Mouse (Mus musculus): ENCODE measurements around the gene Lpp.

Gene Lpp

DNA sequence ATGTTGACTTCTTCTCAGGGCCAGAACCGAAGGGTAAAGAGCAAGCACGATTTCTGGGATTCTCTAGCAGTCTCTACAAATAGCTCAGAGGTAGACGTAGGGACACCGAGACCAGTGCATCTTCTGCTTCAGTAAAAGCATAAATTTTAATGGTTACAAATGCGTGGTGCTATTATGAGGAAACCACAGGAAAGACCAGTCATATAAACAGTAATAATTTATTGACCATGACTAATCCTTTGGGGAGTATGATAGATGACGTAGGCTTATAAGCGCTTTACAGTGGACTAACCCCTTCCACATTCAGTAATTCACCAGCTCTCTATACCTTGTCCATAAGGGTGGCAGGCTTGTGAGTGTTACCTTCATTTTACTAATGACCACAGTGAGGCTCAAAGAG is 103.3 kb downstream of the Lpp start:
- no peak for DNase-seq (ENCODE audit: extremely low read depth, low read depth, low spot score)

DNA sequence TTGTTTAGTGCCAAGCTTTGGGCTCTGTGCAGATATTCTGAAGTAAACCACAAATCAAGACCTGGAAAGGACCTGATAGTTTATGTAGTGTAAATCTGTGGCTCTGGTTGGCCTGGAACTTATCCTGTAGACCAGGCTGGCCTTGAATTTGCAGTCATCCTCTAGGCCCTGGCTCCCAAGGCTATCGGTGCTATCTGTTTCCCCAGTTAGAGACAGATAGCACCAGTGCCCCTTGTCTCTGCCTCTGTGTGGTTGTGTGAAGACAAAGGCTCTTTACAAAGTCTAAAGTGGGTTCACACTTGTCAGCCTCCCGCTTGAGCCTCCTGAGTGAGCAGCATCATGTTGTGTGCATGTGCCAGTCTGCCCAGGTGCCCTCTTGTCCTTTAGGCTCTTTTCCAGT is 104.1 kb downstream of the Lpp start:
- no peak for DNase-seq (ENCODE audit: extremely low read depth, low read depth, low spot score)

DNA sequence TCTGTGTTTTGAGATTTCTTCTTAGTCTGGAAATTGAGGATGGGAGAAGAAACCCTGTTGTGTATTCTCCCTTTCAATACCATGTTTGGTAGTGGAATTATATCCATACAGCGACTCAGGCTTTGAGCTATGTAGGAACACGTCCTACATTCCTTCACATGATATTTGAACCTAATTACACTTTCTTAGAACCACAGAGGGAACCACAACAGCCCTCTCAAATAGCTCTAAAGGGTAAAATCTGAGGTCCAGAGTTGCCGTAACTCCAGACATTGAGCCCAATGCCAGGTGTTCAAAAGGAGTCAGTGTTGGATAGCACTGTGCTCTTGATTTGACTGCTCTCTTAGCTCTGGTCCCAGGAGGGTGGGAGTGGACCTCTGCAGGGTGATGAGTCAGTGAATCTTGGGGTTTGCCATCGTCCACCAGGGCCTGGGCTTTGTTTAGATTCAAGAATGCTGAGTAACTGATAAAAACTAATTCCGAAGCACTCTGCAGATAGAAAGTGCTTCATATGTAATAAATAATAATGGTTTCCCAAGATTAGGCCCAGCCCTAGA is 104.9 kb downstream of the Lpp start:
- DNase-seq (ENCODE audit: extremely low read depth, low read depth, low spot score), result no peak

DNA sequence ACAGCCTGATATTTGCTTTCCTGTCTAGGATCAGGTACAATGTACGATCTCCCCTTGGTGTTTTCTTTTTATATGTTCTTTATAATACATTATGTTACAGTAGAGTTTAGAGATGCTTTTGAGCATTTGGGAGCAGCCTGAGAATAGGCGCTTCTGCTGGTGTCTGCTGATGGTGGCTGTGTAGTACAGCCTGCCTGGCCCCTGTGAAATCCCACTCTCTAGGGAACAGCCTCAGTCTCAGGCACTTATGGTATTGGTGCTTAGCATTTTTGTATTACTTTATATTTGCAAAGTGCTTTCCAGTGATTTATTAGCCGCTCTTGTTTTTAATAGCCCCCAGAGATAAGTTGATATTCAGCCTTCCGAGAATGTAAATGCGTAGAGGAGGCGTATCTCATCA is 107.9 kb downstream of the Lpp start:
- no peak for DNase-seq (ENCODE audit: extremely low read depth, low read depth, low spot score)

DNA sequence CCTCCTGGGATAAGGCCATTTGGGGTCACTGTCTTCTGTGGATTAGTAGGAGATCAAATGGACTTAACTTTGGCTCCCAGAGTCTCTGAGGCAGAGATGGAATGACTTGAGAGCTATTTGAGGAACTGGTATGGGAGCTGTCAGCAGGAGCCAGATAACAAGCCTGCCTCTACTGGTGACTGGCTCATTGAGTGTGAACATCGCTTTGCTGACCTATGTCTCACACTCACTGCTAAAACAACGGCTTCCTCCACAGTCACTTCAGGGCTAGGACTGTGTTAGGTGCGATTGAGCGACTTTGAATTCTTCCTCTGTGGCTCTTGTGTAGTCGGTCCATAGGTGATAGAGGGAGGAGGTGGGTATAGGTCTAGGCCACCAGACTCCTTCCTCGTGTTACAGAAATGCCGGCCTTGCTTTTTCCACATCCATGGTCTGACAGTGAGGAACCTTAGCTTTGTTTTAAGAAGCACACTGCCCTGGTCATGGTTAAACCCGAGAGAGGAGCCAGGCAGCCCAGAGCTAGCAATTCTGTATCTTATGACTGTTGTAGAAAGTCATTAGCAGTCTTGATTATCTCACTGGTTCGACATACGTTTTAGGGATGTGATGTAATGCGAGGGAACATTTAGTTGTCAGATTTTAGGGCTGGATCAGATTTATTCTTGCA is 108.5 kb downstream of the Lpp start:
- DNase-seq (ENCODE audit: extremely low read depth, low read depth, low spot score), result no peak

DNA sequence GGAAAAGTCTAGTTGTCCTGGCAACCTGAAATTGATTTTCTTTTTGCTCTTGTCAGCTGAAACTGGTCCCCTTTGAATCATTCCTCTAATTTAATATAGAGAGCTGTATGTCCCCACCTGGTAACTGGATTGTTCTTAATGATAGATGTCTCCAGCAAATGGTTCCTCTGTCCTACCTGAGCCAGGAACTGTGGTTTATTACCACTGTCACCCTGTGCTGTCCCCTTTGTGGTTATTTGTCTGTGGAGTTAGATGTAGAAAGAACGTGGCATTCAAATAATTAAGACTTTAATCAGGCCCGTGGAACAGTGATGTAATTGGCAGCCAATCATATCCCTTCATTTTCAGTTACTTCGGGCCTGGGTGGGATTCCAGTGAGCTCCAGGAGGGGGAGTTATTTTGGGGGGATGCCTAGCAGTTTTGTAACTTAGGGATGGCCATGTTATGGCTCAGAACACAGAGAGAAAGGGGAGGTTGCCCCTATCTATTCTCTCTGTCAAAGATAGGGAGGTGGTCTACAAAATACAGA is 109.1 kb downstream of the Lpp start:
- DNase-seq (ENCODE audit: extremely low read depth, low read depth, low spot score), result no peak

DNA sequence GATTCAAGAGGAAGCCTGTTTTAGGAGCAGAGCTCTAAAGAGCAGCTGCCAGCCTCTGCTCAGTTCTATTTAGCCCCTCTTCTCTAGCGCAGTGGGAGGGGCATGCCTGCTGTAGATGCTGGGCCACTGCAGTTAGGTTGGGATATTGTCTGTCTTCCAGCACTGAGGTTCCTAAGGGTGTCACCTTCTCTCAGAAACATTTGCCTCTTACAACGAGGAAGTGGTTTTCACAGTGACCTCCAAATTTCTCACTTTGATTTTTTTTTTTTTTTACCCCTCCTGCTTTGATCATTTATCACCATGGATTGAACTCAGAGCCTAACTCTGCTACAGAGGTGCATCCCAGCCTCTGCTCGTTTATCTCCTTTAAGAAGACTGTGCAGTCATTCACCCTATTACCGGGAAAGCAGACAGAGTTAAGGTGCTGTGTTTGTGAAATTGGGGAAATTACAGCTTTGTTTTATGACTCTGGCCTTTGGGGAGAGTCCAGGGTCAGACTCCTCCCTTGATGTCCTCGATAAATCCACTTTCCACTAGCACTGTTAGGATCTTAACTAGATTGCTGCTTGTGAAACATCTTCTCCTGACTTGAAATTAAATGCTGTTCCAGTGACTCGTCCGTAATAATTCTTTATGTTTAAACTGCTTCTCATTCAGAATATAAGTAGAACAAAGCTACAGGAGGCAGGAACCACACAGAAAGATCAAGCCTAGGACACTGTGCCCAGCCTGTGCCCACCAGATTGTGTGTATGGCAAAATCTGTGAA is 111.7 kb downstream of the Lpp start:
- DNase-seq (ENCODE audit: extremely low read depth, low read depth, low spot score), result no peak

DNA sequence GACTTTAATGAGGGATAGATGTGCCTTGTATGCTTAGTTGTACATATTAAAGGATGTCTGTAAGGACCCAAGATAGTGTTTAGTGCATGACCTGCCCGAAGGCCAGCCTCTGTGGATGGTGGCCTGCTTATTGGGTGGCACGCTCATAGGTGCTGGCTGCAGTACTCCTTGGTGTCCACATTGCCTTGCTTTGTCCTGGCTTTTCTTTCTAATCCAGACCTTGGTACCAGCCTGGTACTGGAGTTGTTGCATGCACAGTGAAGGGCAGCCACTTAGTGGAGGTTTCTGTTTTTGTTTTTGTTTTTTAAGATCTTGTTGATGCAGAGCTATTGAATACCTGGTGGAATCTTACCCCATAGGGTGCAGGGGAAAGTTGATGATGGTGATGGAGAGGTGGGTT is 112.9 kb downstream of the Lpp start:
- no peak for DNase-seq (ENCODE audit: extremely low read depth, low read depth, low spot score)

DNA sequence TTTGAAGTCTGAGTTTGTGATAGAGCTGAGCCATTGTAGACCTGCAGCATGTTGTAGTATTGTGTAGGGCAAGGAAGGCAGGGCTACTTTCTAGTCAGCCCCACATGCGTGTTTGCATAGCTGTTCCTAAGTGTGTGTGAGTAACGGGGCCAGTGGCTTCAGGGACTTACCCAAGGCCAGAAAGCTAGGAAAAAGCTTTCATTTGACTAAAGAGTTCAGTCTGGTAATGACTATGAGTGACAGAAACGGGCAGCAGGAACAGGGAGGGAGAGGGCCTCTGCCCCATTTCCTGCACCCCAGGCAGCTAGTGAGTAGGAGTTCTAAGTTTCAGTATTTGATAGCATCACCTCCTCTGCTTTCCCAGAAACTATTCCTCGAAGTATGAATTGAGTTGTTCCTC is 113.4 kb downstream of the Lpp start:
- DNase-seq (ENCODE audit: extremely low read depth, low read depth, low spot score), result no peak

DNA sequence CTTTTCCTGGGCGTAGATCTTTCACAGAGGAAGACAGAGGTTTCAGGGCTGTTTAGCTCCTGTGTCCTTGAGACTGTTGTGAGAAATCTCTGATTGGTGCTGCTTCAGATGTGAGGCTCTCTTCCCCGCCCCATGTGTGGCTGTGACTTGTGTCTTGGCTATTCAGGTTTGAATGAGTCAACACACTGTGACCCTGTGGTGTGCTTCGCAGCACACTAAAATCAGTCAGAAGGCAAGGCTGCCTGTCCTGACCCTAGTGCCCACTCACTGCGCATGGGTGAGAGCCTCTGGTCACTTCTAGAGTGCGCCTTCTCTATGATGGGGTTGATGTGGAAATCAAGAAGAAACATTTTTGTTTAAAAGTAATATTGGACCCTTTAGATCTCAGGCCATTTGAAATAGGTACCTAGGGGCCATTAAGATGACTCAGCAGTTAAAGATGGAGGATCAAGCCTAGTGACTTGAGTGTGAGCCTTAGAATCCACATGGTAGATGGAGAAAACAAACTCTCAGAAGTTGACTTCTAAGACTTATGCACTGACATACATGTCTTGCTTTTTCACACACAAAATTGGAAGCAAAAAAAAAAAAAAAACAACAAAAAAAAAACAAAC is 114.7 kb downstream of the Lpp start:
- DNase-seq (ENCODE audit: extremely low read depth, low read depth, low spot score), result no peak

DNA sequence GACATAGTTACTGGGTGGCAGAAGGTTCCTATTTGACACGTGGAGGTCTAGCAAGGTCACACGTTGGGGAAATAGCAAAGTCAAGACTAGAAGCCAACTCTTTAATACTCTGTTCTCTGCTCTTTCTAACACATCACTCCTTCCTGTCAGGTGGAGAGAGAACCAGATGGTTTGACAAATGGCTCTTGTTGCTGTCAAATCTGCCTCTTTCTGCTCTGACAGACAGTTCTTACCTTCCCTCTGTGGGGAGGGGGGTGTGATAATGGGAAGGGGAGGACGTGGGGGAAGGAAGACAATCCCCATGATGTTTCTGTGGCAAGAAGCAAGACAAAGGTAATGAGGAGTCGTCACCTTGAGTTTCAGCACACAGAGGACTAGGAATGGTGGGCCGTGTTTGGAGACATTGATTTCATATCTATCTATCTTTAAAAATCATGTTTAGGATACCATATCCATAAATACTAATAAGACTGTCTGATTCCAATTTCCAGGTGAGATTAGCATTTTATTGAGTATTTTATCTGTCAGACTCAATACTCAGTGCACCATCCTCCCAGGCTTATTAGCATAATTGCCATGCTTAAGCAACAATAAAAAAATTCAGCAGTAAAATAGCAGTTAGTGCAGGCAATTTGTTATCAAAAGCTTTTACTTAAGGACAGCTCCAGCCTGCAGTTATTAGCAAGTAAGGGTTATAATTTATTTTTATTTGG is 115.9 kb downstream of the Lpp start:
- no peak for DNase-seq (ENCODE audit: extremely low read depth, low read depth, low spot score)

DNA sequence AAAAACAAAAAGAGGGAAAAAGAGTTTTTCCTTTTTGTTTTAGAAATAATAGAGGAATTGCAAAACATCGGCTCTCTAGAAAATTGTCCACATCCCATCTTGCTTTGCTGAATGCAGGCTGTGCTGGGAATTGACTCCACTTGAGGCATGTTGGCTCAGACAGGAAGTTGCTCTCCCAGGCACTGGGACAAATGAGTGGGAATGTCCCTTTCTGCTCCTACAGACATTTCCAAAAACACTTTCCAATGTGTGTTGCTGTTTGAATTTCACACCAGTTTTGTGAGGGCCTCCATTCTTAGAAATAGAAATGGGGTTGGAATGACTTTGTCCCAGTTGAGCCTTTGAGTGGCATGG is 116.5 kb downstream of the Lpp start:
- no peak for DNase-seq (ENCODE audit: extremely low read depth, low read depth, low spot score)

DNA sequence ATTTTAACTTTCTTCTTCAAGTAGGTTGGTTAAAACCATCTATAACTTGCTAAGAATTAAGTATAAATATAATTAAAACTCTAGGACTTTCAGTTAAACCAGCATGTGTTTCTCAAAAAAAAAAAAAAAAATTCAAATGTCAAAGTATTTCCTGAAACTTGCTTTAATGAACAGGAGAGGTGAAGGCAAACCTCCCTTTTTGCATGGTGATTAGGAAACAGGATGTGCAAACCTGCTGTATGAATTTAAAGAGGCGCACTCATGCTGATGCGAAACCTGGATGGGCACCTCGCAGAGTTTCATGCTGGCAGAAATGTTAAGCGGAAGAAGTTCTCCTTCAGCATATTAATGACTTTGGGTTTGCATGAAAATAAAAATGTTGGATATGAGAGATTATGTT is 119.9 kb downstream of the Lpp start:
- no peak for DNase-seq (ENCODE audit: extremely low read depth, low read depth, low spot score)

DNA sequence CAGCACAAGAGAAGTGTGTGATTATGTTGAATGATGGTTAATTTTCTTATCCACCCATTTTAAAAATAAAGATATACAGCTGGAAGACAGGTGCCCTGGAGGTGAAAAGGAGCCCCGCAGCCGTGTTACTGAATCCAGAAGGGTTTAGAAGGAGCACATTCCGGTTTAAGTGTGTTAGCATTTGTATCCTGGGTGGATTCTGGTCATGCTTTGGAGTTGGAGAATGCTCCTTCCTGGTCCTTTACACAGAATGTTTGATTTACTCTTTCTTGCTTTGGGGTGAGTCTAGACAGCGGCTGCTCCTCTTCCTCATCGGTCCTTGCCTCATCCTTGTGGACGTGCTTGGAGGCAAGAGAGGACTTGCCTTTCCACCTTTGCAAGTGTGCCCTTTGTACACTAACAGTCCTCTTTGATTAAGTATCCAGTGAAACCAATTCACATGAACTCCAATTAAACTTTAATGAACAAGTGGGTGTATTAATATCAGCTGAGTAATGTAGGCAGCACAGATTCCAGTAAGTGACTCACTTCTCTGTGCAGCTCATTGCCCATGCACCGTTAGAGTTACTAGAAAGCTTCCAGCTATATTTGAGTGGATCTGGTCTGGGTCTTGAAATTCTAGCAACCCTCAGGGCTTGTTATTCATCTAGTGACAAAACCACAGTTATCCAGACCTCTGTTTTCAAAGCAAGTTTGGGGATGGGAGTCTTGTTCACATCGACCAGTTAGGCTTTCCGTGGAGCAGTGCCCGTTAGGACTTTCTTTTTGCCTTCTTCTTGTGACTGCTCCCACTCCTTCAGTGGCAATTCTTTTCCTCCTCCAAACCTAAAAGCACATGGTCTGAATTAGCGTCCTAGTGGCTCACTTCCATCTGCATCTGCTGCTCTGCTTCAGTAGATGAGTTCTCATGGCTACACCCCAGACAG is 121.8 kb downstream of the Lpp start:
- no peak for DNase-seq (ENCODE audit: extremely low read depth, low read depth, low spot score)

DNA sequence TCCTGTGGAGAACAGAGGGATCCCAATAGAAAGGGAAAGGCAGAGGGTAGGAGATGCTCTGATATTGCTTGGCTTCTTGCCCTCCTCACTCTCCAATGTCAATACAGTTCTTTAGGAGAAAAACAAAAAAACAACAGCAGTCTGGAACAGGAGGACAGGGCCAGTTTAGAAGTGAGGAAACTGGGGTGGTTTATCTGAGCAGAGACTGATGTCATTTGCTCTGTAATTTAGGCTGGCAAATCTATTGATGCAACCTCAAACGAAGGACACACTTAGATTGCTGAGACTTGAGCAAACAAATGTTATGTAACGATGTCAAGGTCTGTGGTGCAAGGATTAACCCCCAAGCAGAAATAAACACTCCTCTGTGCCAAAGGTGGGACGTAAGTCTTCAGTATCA is 123.7 kb downstream of the Lpp start:
- DNase-seq (ENCODE audit: extremely low read depth, low read depth, low spot score), result no peak

DNA sequence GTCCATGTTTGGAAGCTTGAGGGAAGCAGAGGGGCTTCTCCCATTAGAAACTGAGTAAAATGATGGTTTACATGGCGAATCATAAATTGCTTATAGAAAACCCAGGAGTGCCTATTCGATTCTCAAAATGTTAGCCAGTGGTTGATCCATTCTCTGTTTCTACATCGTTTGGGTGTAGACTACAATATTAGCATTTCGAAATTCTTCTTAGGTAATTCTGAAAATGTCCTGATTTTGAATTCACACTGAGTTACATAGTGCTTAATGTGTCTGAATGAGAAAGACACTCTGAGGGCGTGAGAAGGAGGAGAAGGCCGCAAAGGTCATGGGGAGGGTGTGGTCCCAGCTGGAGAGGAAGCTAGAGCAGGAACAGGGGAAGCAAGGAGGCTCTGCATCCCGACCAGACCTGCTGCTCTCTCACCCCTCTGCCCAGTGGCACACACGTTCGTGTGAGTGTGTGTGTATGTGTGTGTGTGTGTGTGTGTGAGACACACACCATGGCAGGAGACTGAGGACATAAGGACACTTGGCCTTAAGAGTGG is 124.3 kb downstream of the Lpp start:
- no peak for DNase-seq (ENCODE audit: extremely low read depth, low read depth, low spot score)

DNA sequence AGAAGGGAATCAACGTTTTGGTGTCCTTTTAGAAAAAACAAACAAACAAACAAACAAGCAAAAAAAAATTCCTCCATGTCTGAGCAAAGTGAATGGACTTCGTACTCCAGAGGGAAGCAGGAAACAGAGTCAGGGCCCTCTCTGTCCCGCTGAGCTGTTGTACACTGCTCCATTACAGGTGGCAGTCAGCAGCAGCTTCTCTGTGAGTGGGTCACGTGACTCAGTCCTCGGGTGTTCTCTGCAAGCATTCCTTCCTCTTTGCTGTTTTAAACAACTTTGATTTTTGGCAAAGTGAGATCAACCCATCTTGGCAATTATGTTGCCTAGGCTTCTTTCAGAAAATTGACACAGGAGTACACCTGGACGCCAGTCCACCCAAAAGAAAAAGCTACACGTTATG is 125.5 kb downstream of the Lpp start:
- DNase-seq (ENCODE audit: extremely low read depth, low read depth, low spot score), result no peak

DNA sequence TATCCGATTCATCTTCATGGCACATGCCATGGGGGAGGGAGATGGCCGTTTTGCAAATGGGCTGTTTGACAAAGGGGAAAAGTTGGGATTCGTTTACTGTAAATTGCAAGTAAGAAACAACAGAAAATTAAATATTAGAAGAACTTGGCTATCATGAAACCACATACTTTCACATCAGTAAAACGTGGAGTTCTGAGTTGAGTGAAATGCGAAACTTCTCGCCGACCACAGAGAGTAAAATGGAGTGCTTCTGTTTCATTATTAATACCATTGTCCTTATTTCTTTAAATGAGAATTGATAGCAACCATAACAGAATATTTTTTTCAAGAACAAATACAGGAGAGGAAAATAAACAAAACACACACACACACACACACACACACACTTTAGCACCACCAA is 133.9 kb downstream of the Lpp start:
- DNase-seq (ENCODE audit: extremely low read depth, low read depth, low spot score), result no peak

DNA sequence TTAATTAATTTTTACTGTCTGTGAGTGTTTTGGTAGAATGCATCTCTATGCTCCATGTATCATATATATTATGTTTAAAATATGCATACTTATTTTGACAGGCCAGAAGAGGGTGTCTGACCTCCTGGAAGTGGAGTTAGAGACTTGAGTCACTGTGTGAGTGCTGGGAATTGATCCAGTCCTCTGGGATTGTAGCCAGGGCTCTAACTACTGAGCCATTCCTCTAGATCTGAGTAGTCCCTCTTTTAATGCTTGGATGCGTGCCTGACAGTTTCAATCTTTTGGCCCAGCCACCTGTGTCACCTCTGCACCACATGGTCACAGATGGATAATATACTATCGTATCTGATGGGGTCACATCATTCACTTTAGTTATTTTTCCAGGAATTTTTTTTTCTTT is 138.4 kb downstream of the Lpp start:
- no peak for DNase-seq (ENCODE audit: extremely low read depth, low read depth, low spot score)

DNA sequence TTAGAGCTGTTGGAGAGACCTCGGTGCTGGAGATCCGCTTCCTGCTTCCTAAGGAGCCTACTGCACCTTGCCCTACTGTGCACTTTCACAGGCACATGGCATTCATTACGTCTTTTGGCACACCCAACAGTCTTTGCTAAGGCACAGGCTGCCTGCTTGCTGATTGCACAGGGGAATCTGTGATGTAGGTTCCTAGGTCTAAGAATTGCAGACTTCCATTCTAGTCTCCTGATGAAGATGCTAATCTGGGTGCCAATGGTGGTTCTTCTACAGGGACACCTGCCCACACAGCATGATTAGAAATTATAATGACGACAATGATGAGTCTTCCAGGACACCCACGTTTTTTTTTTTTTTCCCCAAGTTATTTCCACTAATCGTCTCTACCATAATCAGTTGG is 141.9 kb downstream of the Lpp start:
- no peak for DNase-seq (ENCODE audit: extremely low read depth, low read depth, low spot score)
